Mouse (Mus musculus): ENCODE measurements around the gene Cd180. TPM values are rescaled to one million over a fixed set of nuclear protein-coding genes. Genes with fewer than 3 reads are reported as not detected.

The Cd180 gene
- polyA plus RNA-seq, 1 experiment: not detected

GRCm38 (mm10) chr13:102658223-102658839, 35.0 kb upstream of the Cd180 start:
- TF ChIP-seq POLR2A (IDR thresholded peaks at IDR 0.05; ENCODE audit: insufficient read depth, low read depth, low read length): no peak
- no peak for TF ChIP-seq CTCF (IDR thresholded peaks at IDR 0.05; ENCODE audit: insufficient read depth, low read depth, low read length)
- Histone ChIP-seq H3K27ac (ENCODE audit: insufficient read depth, low read depth, low read length) (no peak overlapping the region), H3K4me3 (ENCODE audit: insufficient read depth, low read depth, low read length) (no peak overlapping the region), H3K4me1 (ENCODE audit: control insufficient read depth, insufficient read depth, low read length) (peaks cover 2% of the 10 kb centered on the region; the same call in 1 of the 2 replicates)
- 88% methylated on average over 6 of the region's 6 CpGs for WGBS

- TF ChIP-seq POLR2A (IDR thresholded peaks at IDR 0.05; ENCODE audit: insufficient read depth, low read depth, low read length) (no peak), CTCF (IDR thresholded peaks at IDR 0.05; ENCODE audit: insufficient read depth, low read depth, low read length) (no peak)
- Histone ChIP-seq H3K27ac (ENCODE audit: insufficient read depth, low read depth, low read length) (no peak overlapping the region), H3K4me1 (ENCODE audit: control insufficient read depth, insufficient read depth, low read length) (0 out of 2 replicates have a peak, but pooled peaks cover 3% of the 10 kb centered on the region), H3K4me3 (ENCODE audit: insufficient read depth, low read depth, low read length) (no peak overlapping the region)
- 76% methylated on average over 6 of the region's 6 CpGs for WGBS
Observed at GRCm38 (mm10) chr13:102664041-102664440, 29.3 kb upstream of the Cd180 start.

- no peak overlapping the region for H3K4me3 ChIP-seq (ENCODE audit: insufficient read depth, low read depth, low read length)
- TF ChIP-seq CTCF (IDR thresholded peaks at IDR 0.05; ENCODE audit: insufficient read depth, low read depth, low read length): 0 out of 2 replicates have a peak, but pooled peaks have one; percentile 33
- TF ChIP-seq POLR2A (IDR thresholded peaks at IDR 0.05; ENCODE audit: insufficient read depth, low read depth, low read length): no peak
- WGBS: 61% methylated on average over 12 of the region's 12 CpGs
Observed at GRCm38 (mm10) chr13:102664843-102665587, 28.3 kb upstream of the Cd180 start.

GRCm38 (mm10) chr13:102665588-102666232, 27.6 kb upstream of the Cd180 start:
- no peak overlapping the region for H3K27ac ChIP-seq (ENCODE audit: insufficient read depth, low read depth, low read length)
- no peak overlapping the region for H3K4me3 ChIP-seq (ENCODE audit: insufficient read depth, low read depth, low read length)
- no peak for TF ChIP-seq CTCF (IDR thresholded peaks at IDR 0.05; ENCODE audit: insufficient read depth, low read depth, low read length)
- no peak for TF ChIP-seq POLR2A (IDR thresholded peaks at IDR 0.05; ENCODE audit: insufficient read depth, low read depth, low read length)
- 0 out of 2 replicates have a peak, but pooled peaks cover 3% of the 10 kb centered on the region for H3K4me1 ChIP-seq (ENCODE audit: control insufficient read depth, insufficient read depth, low read length)
- WGBS: 68% methylated on average over 18 of the region's 18 CpGs

More at GRCm38 (mm10) chr13:102664843-102665587, 28.3 kb upstream of the Cd180 start:
- H3K4me1 ChIP-seq (ENCODE audit: control insufficient read depth, insufficient read depth, low read length): 0 out of 2 replicates have a peak, but pooled peaks cover 3% of the 10 kb centered on the region
- no peak overlapping the region for H3K27ac ChIP-seq (ENCODE audit: insufficient read depth, low read depth, low read length)

- 89% methylated on average over 12 of the region's 12 CpGs for WGBS
- no peak for TF ChIP-seq POLR2A (IDR thresholded peaks at IDR 0.05; ENCODE audit: insufficient read depth, low read depth, low read length)
- TF ChIP-seq CTCF (IDR thresholded peaks at IDR 0.05; ENCODE audit: insufficient read depth, low read depth, low read length): no peak
- no peak overlapping the region for H3K4me3 ChIP-seq (ENCODE audit: insufficient read depth, low read depth, low read length)
- H3K27ac ChIP-seq (ENCODE audit: insufficient read depth, low read depth, low read length): no peak overlapping the region
- 0 out of 2 replicates have a peak, but pooled peaks cover 3% of the 10 kb centered on the region for H3K4me1 ChIP-seq (ENCODE audit: control insufficient read depth, insufficient read depth, low read length)
Observed at GRCm38 (mm10) chr13:102666233-102666614, 27.1 kb upstream of the Cd180 start.

- H3K27ac ChIP-seq (ENCODE audit: insufficient read depth, low read depth, low read length): no peak overlapping the region
- 0 out of 2 replicates have a peak, but pooled peaks cover 3% of the 10 kb centered on the region for H3K4me1 ChIP-seq (ENCODE audit: control insufficient read depth, insufficient read depth, low read length)
- WGBS: 88% methylated on average over 4 of the region's 4 CpGs
- H3K4me3 ChIP-seq (ENCODE audit: insufficient read depth, low read depth, low read length): no peak overlapping the region
- TF ChIP-seq POLR2A (IDR thresholded peaks at IDR 0.05; ENCODE audit: insufficient read depth, low read depth, low read length) (no peak), CTCF (IDR thresholded peaks at IDR 0.05; ENCODE audit: insufficient read depth, low read depth, low read length) (no peak)
Observed at GRCm38 (mm10) chr13:102666731-102667130, 26.6 kb upstream of the Cd180 start.

- TF ChIP-seq POLR2A (IDR thresholded peaks at IDR 0.05; ENCODE audit: insufficient read depth, low read depth, low read length): no peak
- no peak for TF ChIP-seq CTCF (IDR thresholded peaks at IDR 0.05; ENCODE audit: insufficient read depth, low read depth, low read length)
- 93% methylated on average over 4 of the region's 4 CpGs for WGBS
- Histone ChIP-seq H3K4me1 (ENCODE audit: control insufficient read depth, insufficient read depth, low read length) (0 out of 2 replicates have a peak, but pooled peaks cover 3% of the 10 kb centered on the region), H3K27ac (ENCODE audit: insufficient read depth, low read depth, low read length) (no peak overlapping the region), H3K4me3 (ENCODE audit: insufficient read depth, low read depth, low read length) (no peak overlapping the region)
Observed at GRCm38 (mm10) chr13:102667401-102667800, 26.0 kb upstream of the Cd180 start.

GRCm38 (mm10) chr13:102667842-102668241, 25.5 kb upstream of the Cd180 start:
- no peak overlapping the region for H3K27ac ChIP-seq (ENCODE audit: insufficient read depth, low read depth, low read length)
- H3K4me1 ChIP-seq (ENCODE audit: control insufficient read depth, insufficient read depth, low read length): 0 out of 2 replicates have a peak, but pooled peaks cover 3% of the 10 kb centered on the region
- WGBS: 86% methylated on average over 9 of the region's 9 CpGs
- H3K4me3 ChIP-seq (ENCODE audit: insufficient read depth, low read depth, low read length): no peak overlapping the region
- no peak for TF ChIP-seq CTCF (IDR thresholded peaks at IDR 0.05; ENCODE audit: insufficient read depth, low read depth, low read length)
- no peak for TF ChIP-seq POLR2A (IDR thresholded peaks at IDR 0.05; ENCODE audit: insufficient read depth, low read depth, low read length)
